Mouse (Mus musculus): ENCODE results near the gene Fmr1. TPM values are rescaled to one million over a fixed set of nuclear protein-coding genes. Genes with fewer than 3 reads are reported as not detected.
A peak's percentile ranks its signal among the peaks of the same experiment; 100 is the strongest.
"Not testable (repeated sequence)": the region's sequence is repeated elsewhere in the genome, so short reads cannot be mapped to it uniquely, and the experiment has no call there.

Gene Fmr1
- polyA plus RNA-seq (2017; shearing (Covaris generic)), result 10 to 100 TPM; 21.9 to 25.2 (median 23.6) TPM

GRCm38 (mm10) chrX:68678333-68678740 lies at the start of gene Fmr1:
Gene Fmr1 (plus strand): TSS chrX:68678541.
- peak; percentile 86 for ATAC-seq

GRCm38 (mm10) chrX:68641603-68642002 lies 36.7 kb upstream of the Fmr1 start:
- ATAC-seq, result no peak

- no peak for ATAC-seq
These were observed 33.0 kb upstream of the Fmr1 start for GRCm38 (mm10) chrX:68645154-68645919.

GRCm38 (mm10) chrX:68677508-68677907 lies 833 bp upstream of the Fmr1 start:
- ATAC-seq, result no peak

GRCm38 (mm10) chrX:68678815-68679486 lies 610 bp downstream of the Fmr1 start:
- ATAC-seq, result peak; percentile 23

GRCm38 (mm10) chrX:68684706-68685105 lies 6.4 kb downstream of the Fmr1 start:
- ATAC-seq, result no peak

GRCm38 (mm10) chrX:68691936-68692335 lies 13.6 kb downstream of the Fmr1 start:
- not testable (repeated sequence) for ATAC-seq

- ATAC-seq, result no peak
These were observed 58.6 kb downstream of the Fmr1 start for GRCm38 (mm10) chrX:68736902-68737301.

GRCm38 (mm10) chrX:68740088-68740487 lies 61.7 kb downstream of the Fmr1 start:
- ATAC-seq, result no peak

GRCm38 (mm10) chrX:68761606-68762005 lies 83.3 kb downstream of the Fmr1 start, which contains the start of gene Fmr1nb:
Gene Fmr1nb (plus strand): TSS chrX:68761839.
- ATAC-seq, result no peak

Other genes starting within 250 kb of the Fmr1 start
- under 1 TPM in 1 of 3 experiments, not detected in 2; 0.43 TPM for gene Fmr1nb, start 83.3 kb downstream of the Fmr1 start, polyA plus RNA-seq (2017; shearing (Covaris generic))
- 1 to 10 TPM; 2.9 to 4.1 (median 2.9) TPM for gene Gm14698, start 142.6 kb downstream of the Fmr1 start, polyA plus RNA-seq (2017; shearing (Covaris generic))
- gene Gm6812, start 214.5 kb downstream of the Fmr1 start, polyA plus RNA-seq (2017; shearing (Covaris generic)), result not detected

All from inflammation-experienced regulatory T-cells, adult 6 months (primary cell).